Mouse (Mus musculus): ENCODE measurements around the gene Slc6a19.
A peak's percentile ranks its signal among the peaks of the same experiment; 100 is the strongest.
"Not testable (repeated sequence)": the region's sequence is repeated elsewhere in the genome, so short reads cannot be mapped to it uniquely, and the experiment has no call there.

Slc6a19 gene

DNA sequence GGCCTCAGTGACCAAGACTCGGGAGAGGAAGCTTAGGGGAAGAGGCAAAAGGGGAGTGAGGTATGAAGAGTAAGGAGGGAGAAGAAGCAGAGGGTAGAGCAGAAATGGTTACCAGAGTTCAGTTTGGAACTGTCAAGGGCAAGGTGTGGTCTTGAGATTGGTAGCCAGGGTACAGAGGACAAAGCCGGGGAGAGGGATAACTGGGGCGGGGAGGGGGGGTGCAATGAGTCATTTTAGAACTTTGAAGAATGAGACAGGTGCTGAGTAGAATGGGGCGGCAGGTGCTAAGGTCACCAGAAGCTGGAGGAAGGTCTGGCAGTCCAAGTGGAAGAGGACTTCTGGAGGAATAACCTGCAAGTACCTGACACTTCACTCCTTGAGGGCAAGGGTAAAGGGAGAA is 8.5 kb upstream of the Slc6a19 start:
- DNase-seq (ENCODE audit: low spot score in 2 of 2), result no peak

DNA sequence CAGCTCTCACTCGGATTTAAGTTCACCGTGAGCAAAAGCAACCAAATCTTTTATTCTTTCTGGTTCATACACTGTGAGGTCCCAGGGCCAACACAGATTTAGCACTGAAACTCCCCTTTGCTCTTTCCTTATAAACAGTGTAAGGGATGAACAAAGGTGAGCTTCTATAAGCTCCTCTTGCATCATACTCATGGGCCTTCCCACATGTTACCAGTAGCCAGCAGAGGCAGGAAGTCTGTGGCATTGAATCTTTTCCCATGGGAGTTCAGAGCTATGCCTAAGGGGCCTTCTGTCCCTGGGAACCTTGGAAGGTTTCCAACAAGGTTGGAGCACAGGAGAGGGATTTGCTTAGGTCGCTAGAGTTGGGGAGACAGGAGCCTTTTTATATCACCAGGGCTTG is 7.6 kb upstream of the Slc6a19 start:
- DNase-seq (ENCODE audit: low spot score in 2 of 2), result no peak

- no peak for DNase-seq (ENCODE audit: low spot score in 2 of 2)
Measured at GRCm38 (mm10) chr13:73711803-73712202, 7.1 kb upstream of the Slc6a19 start.

DNA sequence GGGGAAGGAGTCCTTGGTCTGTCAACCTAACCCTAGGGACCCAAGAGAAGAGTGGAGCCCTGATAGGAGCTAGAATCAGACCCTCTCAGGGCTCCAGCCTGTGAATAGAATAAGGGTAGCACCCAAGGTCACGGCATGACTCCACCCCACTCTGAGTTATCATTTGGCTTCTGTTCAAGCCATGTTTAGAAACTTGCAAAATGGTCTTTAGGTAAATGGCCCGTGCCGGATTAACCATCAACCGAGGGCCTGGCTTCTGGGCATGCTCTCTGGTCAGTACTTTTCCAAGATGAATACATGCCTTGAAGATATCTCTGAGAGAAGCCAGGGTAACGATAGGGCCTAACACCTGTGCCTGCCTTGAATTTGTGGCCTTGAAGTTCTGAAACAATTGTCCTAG is 6.6 kb upstream of the Slc6a19 start:
- DNase-seq (ENCODE audit: low spot score in 2 of 2), result no peak

GRCm38 (mm10) chr13:73709491-73709890 is 4.8 kb upstream of the Slc6a19 start:
- DNase-seq (ENCODE audit: low spot score in 2 of 2), result no peak

GRCm38 (mm10) chr13:73703486-73703885 is 1.2 kb downstream of the Slc6a19 start:
- DNase-seq (ENCODE audit: low spot score in 2 of 2), result not testable (repeated sequence)

DNA sequence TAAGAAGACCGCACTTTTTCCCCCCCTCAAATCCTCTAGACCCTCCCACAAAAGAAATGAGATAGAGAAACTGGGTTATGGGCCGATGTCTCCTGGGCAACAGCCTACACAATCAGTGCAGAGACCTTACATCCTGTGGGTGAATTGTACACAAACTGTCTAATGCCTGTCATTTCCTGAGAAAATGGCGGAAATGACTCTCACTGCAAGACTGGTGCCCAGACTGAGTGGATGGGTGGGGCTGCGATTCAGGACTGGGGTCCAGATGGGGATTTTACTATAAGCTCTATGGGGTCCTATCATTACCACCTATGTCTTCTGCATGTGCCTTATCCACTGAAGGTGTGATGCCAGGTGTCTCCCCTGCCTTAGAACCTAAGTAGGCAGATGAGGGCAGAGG is 1.9 kb downstream of the Slc6a19 start:
- DNase-seq (ENCODE audit: low spot score in 2 of 2), result no peak

GRCm38 (mm10) chr13:73701161-73701883 is 3.3 kb downstream of the Slc6a19 start:
- DNase-seq (ENCODE audit: low spot score in 2 of 2), result no peak

- no peak for DNase-seq (ENCODE audit: low spot score in 2 of 2)
Measured at GRCm38 (mm10) chr13:73700554-73700953, 4.1 kb downstream of the Slc6a19 start.

GRCm38 (mm10) chr13:73699714-73700113 is 5.0 kb downstream of the Slc6a19 start:
- no peak for DNase-seq (ENCODE audit: low spot score in 2 of 2)

GRCm38 (mm10) chr13:73696529-73696928 is 8.1 kb downstream of the Slc6a19 start:
- DNase-seq (ENCODE audit: low spot score in 2 of 2), result no peak

DNA sequence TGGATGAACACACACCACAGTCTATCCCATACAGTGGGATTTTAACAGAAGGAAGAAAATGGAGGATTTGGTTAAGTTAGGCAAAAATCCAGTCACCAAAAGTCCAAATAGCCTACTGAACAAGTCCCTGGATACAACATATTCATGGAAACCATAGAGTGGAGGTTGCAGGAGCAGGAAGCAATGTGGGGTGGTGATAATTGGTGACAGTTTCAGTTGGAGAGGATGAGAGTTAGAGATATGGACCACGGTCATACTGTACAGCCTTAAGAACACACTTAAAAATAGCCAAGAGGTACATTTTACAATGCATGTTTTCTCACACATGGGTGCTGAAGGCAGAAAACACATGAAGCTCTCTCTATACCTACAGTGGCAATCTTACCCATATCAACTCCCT is 9.7 kb downstream of the Slc6a19 start:
- no peak for DNase-seq (ENCODE audit: low spot score in 2 of 2)

DNA sequence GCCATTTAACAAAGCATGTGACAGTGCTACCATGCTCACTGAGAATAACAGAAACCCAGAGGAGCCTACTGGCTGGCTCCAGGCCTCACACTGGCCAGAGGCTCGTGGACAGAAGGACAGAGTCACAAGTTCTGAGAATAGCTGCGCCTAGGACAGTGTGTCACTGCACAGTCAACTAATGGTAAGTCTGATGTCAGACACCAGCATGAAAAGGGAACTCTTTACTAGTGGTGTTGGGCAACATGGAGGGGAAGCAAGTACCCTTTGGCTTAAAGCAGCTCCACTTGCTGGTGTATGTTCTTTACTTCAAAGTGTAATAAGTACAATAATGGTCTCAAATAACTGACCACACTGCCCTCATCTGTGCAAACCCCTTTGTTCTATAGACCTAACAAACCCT is 11.3 kb downstream of the Slc6a19 start:
- no peak for DNase-seq (ENCODE audit: low spot score in 2 of 2)

GRCm38 (mm10) chr13:73692249-73692868 is 12.3 kb downstream of the Slc6a19 start:
- DNase-seq (ENCODE audit: low spot score in 2 of 2), result peak; percentile 44 to 62

- DNase-seq (ENCODE audit: low spot score in 2 of 2), result no peak
Measured at GRCm38 (mm10) chr13:73688934-73689333, 15.7 kb downstream of the Slc6a19 start.

DNA sequence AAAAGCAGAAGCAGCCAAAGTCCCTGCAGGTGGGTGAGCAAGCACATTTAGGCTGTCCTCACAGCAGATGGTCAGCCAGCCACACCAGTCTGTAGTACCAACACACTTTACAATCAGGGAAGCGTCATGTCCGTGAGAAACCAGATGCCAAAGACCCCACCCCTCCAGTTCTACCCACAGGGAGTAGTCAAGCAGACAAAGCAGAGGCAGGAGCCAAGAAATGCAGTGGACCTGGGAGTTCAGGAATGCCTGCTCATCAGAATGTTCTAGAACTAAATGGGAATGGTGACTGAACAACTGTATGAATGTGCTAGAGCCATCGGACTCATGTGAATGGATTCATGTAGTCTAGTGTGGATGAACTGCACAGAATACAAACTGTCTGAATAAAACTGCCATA is 17.1 kb downstream of the Slc6a19 start:
- DNase-seq (ENCODE audit: low spot score in 2 of 2), result no peak

- DNase-seq (ENCODE audit: low spot score in 2 of 2), result no peak
Measured at GRCm38 (mm10) chr13:73685502-73685901, 19.2 kb downstream of the Slc6a19 start.

GRCm38 (mm10) chr13:73684412-73684811 is 20.3 kb downstream of the Slc6a19 start:
- DNase-seq (ENCODE audit: low spot score in 2 of 2), result no peak

- DNase-seq (ENCODE audit: low spot score in 2 of 2), result peak; percentile 25 to 28
Measured at GRCm38 (mm10) chr13:73683682-73684081, 21.0 kb downstream of the Slc6a19 start.

GRCm38 (mm10) chr13:73682226-73682625 is 22.4 kb downstream of the Slc6a19 start:
- DNase-seq (ENCODE audit: low spot score in 2 of 2), result no peak

- DNase-seq (ENCODE audit: low spot score in 2 of 2), result no peak
Measured at GRCm38 (mm10) chr13:73680394-73680793, 24.3 kb downstream of the Slc6a19 start.

DNA sequence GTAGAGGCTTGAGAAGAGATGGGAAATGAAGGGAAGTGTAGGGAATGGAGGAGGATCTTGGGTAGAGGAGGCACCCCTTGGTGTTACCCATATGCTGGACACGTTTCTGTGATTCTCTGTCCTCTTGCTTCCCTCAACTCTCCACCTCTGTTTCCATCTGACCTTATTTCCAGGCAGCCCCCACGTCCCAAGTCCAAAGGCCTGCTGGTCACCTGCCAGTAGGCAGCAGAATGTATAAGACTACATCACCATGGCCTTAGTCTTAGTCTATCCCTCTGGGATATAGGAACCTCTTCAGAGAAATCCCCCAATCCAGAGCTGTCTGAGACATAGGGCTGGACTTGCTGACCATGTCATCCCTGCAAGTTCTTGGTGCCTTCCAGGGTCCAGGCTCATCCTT is 25.4 kb downstream of the Slc6a19 start:
- no peak for DNase-seq (ENCODE audit: low spot score in 2 of 2)

GRCm38 (mm10) chr13:73677853-73678252 is 26.8 kb downstream of the Slc6a19 start, which contains the start of gene Slc6a18:
Gene Slc6a18, minus strand, starts transcription at chr13:73678023.
- DNase-seq (ENCODE audit: low spot score in 2 of 2), result no peak

- DNase-seq (ENCODE audit: low spot score in 2 of 2), result no peak
Measured at GRCm38 (mm10) chr13:73675161-73675560, 29.5 kb downstream of the Slc6a19 start.
